Mouse (Mus musculus) MEL (cell line): ENCODE data around the gene Tyk2.

ENCODE experiments used
- CTCF ChIP-seq, 3 experiments: IDR thresholded peaks in 2 of 3; conservative IDR thresholded peaks in 1 of 3; 2 replicates each; pipeline ENCODE4 v1.5.1; 2011 to 2012; ENCODE audit warnings: low read length in 3 of 3, low read depth in 2 of 3, mild to moderate bottlenecking in 2 of 3, improper control_type of control experiment in 1 of 3, inconsistent platforms in 1 of 3, mixed read lengths in 1 of 3, moderate library complexity in 1 of 3; ENCODE audit not compliant: control insufficient read depth in 1 of 3, insufficient read depth in 1 of 3, poor library complexity in 1 of 3, severe bottlenecking in 1 of 3
- EP300 ChIP-seq, 2 experiments: IDR thresholded peaks; 2 replicates each; pipeline ENCODE4 v1.6.1; 2011; ENCODE audit warnings: improper control_type of control experiment in 2 of 2, low read length in 2 of 2, low read depth in 1 of 2, mild to moderate bottlenecking in 1 of 2
- GATA1 ChIP-seq: IDR thresholded peaks from 2 replicates; pipeline ENCODE4 v1.6.1; 2011; ENCODE audit warnings: low read depth, low read length, improper control_type of control experiment
- HCFC1 ChIP-seq: IDR thresholded peaks from 2 replicates; pipeline ENCODE4 v1.6.1; 2012; ENCODE audit warnings: low read depth, mild to moderate bottlenecking, inconsistent platforms, low read length, improper control_type of control experiment, moderate library complexity
- POLR2A ChIP-seq, 2 experiments: IDR thresholded peaks; 2 replicates each; pipeline ENCODE4 v1.6.1; 2011 to 2012; ENCODE audit warnings: low read length in 2 of 2, mild to moderate bottlenecking in 2 of 2, control low read depth in 1 of 2, improper control_type of control experiment in 1 of 2, low read depth in 1 of 2, moderate library complexity in 1 of 2; ENCODE audit not compliant: control insufficient read depth in 1 of 2, insufficient read depth in 1 of 2, poor library complexity in 1 of 2
- USF1 ChIP-seq: IDR thresholded peaks from 2 replicates; pipeline ENCODE4 v1.6.1; 2014; ENCODE audit warnings: low read depth, mild to moderate bottlenecking, inconsistent platforms, low read length, improper control_type of control experiment, moderate library complexity
- ZNF384 ChIP-seq: IDR thresholded peaks from 2 replicates; pipeline ENCODE4 v1.6.1; 2012; ENCODE audit warnings: low read depth, mild to moderate bottlenecking, inconsistent platforms, low read length, improper control_type of control experiment

DNA sequence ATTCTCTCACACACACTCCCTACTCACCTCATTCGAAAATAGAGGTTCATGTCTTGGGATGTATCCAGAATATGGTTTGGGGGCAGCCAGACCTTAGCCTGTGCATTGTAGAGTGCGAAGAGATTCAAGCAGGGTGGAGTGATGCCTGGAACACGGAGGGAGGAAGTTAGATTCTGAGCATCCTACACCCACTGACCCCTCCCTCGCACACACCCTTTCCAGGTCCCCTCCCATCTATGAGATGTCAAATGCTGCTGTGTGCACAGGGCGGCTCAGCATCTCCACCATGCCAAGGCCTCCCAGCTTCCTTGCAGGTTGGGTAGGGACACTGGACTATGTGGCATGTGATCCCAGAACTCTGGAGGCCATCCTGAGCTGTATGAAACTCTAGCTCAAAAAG lies 6.2 kb downstream of the Tyk2 start:
- TF ChIP-seq POLR2A (IDR thresholded peaks at IDR 0.05; ENCODE audit: control insufficient read depth in 1 of 2, insufficient read depth in 1 of 2, low read depth in 1 of 2, low read length in 2 of 2, poor library complexity in 1 of 2), result no peak
- no peak; a peak in 1 of 6 replicates for TF ChIP-seq CTCF (IDR thresholded peaks at IDR 0.05 in 2 of 3, conservative IDR thresholded peaks at IDR 0.05 in 1 of 3; ENCODE audit: control insufficient read depth in 1 of 3, insufficient read depth in 1 of 3, low read depth in 2 of 3, low read length in 3 of 3, poor library complexity in 1 of 3, severe bottlenecking in 1 of 3)
- TF ChIP-seq HCFC1, result no peak
- TF ChIP-seq GATA1, result no peak
- no peak for TF ChIP-seq ZNF384
- TF ChIP-seq USF1, result no peak
- no peak for TF ChIP-seq EP300 (IDR thresholded peaks at IDR 0.05; ENCODE audit: low read depth in 1 of 2, low read length in 2 of 2)
